Mouse (Mus musculus): ENCODE measurements around the gene Gm4131. TPM values are rescaled to one million over a fixed set of nuclear protein-coding genes. Genes with fewer than 3 reads are reported as not detected.
A peak's percentile ranks its signal among the peaks of the same experiment; 100 is the strongest.
"Not testable (repeated sequence)": the region's sequence is repeated elsewhere in the genome, so short reads cannot be mapped to it uniquely, and the experiment has no call there.

Gm4131 gene
- polyA plus RNA-seq (2016; fragmentation: Nextera tagmentation; extraction: Ambion mirVana), result not detected in 2 replicates

- not testable (repeated sequence) for H3K4me3 ChIP-seq; H3K4me1 ChIP-seq; H3K27ac ChIP-seq; H3K9ac ChIP-seq; H3K36me3 ChIP-seq; H3K27me3 ChIP-seq; ATAC-seq (ENCODE audit: insufficient number of reproducible peaks, insufficient read depth, low FRiP score, low TSS enrichment); H3K9me3 ChIP-seq; H3K4me2 ChIP-seq (replicated peaks)
- WGBS, result 85% methylated on average over 9 of the region's 9 CpGs
Observed at GRCm38 (mm10) chr14:62566821-62567220, at the start of gene Gm4131. TSS of gene Gm4131 (minus strand) at chr14:62566921.

GRCm38 (mm10) chr14:62609904-62610303, 43.2 kb upstream of the Gm4131 start:
- WGBS, result 80% methylated on average over 3 of the region's 3 CpGs
- H3K9ac ChIP-seq, result no peak overlapping the region
- ATAC-seq (ENCODE audit: insufficient number of reproducible peaks, insufficient read depth, low FRiP score, low TSS enrichment), result no peak

DNA sequence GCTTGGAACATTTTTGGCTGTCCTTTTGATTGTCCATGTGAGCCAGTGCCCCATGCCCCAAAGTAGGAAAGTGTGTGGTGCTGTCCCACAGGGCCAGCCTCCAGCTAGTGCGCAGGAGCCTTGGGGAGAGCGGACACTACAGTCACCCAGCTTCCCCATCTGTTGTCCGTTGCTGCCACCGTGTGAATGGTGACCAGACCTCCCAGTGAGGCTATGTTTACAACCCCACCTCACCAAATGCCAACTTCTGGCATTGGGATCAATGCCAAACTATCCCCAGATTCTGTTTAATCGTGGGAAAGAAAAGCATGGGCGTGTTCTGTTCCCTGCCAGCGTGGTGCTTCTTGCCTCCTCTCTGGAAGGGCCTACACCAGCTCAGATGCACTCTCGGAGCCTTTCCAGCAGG, 41.1 kb upstream of the Gm4131 start:
- Histone ChIP-seq H3K9me3 (no peaks in the 10 kb centered on the region), H3K36me3 (no peaks in the 10 kb centered on the region), H3K4me2 (replicated peaks) (no peak overlapping the region), H3K27me3 (no peaks in the 10 kb centered on the region), H3K4me1 (no peaks in the 10 kb centered on the region), H3K9ac (no peak overlapping the region), H3K4me3 (no peak overlapping the region), H3K27ac (no peak overlapping the region)
- WGBS, result 80% methylated on average over 8 of the region's 8 CpGs
- no peak for ATAC-seq (ENCODE audit: insufficient number of reproducible peaks, insufficient read depth, low FRiP score, low TSS enrichment)

More at GRCm38 (mm10) chr14:62609904-62610303, 43.2 kb upstream of the Gm4131 start:
- Histone ChIP-seq H3K4me1 (no peaks in the 10 kb centered on the region), H3K27ac (no peak overlapping the region), H3K4me2 (replicated peaks) (no peak overlapping the region), H3K36me3 (no peaks in the 10 kb centered on the region), H3K9me3 (no peaks in the 10 kb centered on the region), H3K27me3 (no peaks in the 10 kb centered on the region), H3K4me3 (no peak overlapping the region)

GRCm38 (mm10) chr14:62602869-62603268, 36.1 kb upstream of the Gm4131 start:
- Histone ChIP-seq H3K4me1 (no peaks in the 10 kb centered on the region), H3K9ac (no peak overlapping the region), H3K36me3 (no peaks in the 10 kb centered on the region), H3K4me2 (replicated peaks) (no peak overlapping the region), H3K27me3 (no peaks in the 10 kb centered on the region), H3K4me3 (no peak overlapping the region), H3K27ac (no peak overlapping the region), H3K9me3 (no peaks in the 10 kb centered on the region)
- 79% methylated on average over 1 of the region's 1 CpGs for WGBS
- ATAC-seq (ENCODE audit: insufficient number of reproducible peaks, insufficient read depth, low FRiP score, low TSS enrichment), result no peak

GRCm38 (mm10) chr14:62602271-62602670, 35.5 kb upstream of the Gm4131 start:
- H3K27ac ChIP-seq, result no peak overlapping the region
- no peak overlapping the region for H3K4me2 ChIP-seq (replicated peaks)
- 71% methylated on average over 1 of the region's 1 CpGs for WGBS
- H3K9ac ChIP-seq, result no peak overlapping the region
- no peaks in the 10 kb centered on the region for H3K27me3 ChIP-seq
- no peaks in the 10 kb centered on the region for H3K4me1 ChIP-seq
- H3K4me3 ChIP-seq, result no peak overlapping the region
- ATAC-seq (ENCODE audit: insufficient number of reproducible peaks, insufficient read depth, low FRiP score, low TSS enrichment), result no peak
- H3K36me3 ChIP-seq, result no peaks in the 10 kb centered on the region
- H3K9me3 ChIP-seq, result no peaks in the 10 kb centered on the region

DNA sequence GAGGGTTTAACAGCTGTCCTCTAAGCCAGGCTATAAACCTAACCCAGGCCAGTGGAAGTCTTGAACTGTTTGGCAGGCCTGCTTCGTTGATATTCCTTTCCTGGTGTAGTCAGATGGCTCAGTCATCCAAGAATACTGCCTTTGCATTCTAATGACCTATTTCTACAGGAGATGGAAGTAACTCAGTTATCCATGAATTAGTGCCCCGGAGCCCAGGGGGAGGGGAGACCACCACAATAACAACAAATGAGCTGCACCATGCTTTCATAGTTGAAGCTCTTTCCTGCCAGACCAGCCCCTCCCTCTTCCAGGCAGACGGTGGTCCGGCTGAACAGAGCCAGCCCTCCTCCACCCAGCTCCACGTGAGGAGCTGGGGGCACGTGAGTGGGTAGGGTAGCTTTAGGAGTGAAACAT, 33.4 kb upstream of the Gm4131 start:
- ATAC-seq (ENCODE audit: insufficient number of reproducible peaks, insufficient read depth, low FRiP score, low TSS enrichment), result no peak
- no peak overlapping the region for H3K4me2 ChIP-seq (replicated peaks)
- no peaks in the 10 kb centered on the region for H3K36me3 ChIP-seq
- no peaks in the 10 kb centered on the region for H3K4me1 ChIP-seq
- H3K9ac ChIP-seq, result no peak overlapping the region
- no peaks in the 10 kb centered on the region for H3K27me3 ChIP-seq
- 74% methylated on average over 6 of the region's 6 CpGs for WGBS
- H3K9me3 ChIP-seq, result no peaks in the 10 kb centered on the region
- H3K27ac ChIP-seq, result no peak overlapping the region
- H3K4me3 ChIP-seq, result no peak overlapping the region

GRCm38 (mm10) chr14:62585338-62585737, 18.6 kb upstream of the Gm4131 start:
- Histone ChIP-seq H3K4me3 (no peak overlapping the region), H3K9me3 (no peaks in the 10 kb centered on the region), H3K36me3 (no peaks in the 10 kb centered on the region), H3K27me3 (no peaks in the 10 kb centered on the region), H3K27ac (no peak overlapping the region), H3K4me1 (peaks cover 21% of the 10 kb centered on the region), H3K4me2 (replicated peaks) (no peak overlapping the region), H3K9ac (no peak overlapping the region)
- 18% methylated on average over 3 of the region's 3 CpGs for WGBS
- ATAC-seq (ENCODE audit: insufficient number of reproducible peaks, insufficient read depth, low FRiP score, low TSS enrichment), result no peak

DNA sequence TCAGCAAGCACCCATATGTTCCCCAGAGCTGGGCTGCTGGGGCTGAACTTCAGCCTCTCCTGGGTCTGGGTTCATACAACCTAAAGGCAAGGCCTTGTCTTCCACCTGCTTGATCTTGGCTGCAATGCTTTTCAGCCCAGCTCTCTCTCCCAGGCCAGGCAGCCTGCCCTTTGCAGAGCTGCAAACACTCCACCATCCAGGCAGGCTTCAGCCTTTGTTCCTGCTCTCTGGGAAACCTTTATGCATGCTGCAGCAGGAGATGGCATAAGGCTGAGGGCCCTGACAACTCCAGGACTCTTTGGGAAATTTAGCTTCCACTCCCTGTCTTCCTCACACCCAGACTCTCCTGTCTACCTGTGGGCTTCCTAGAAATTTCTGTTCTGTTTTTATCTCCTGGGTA, 17.9 kb upstream of the Gm4131 start:
- Histone ChIP-seq H3K4me3 (no peak overlapping the region), H3K27ac (no peak overlapping the region), H3K9me3 (no peaks in the 10 kb centered on the region), H3K9ac (no peak overlapping the region), H3K27me3 (no peaks in the 10 kb centered on the region), H3K4me1 (peaks cover 21% of the 10 kb centered on the region), H3K36me3 (no peaks in the 10 kb centered on the region), H3K4me2 (replicated peaks) (no peak overlapping the region)
- no peak for ATAC-seq (ENCODE audit: insufficient number of reproducible peaks, insufficient read depth, low FRiP score, low TSS enrichment)

DNA sequence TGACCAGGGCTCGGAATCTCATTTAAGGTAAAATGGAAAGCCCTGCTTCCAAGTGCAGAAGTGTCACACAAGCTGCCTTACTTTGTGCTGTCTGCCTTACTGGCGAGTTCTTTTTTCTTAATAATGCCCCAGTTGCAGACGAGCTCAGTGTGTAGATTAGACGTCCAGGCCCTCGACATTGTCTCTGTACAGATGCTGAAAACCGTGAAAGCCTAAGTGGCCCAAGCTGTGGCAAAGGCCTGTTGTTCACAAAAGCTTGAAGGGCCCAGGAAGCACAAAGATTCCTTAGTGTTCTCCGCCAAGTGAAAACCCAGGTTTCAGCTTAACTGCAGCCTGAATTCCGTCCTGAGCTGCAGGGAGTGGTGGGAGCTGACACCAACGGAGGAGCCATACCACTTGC, 15.0 kb upstream of the Gm4131 start:
- Histone ChIP-seq H3K27ac (no peak overlapping the region), H3K27me3 (no peaks in the 10 kb centered on the region), H3K36me3 (no peaks in the 10 kb centered on the region), H3K4me1 (peaks cover 21% of the 10 kb centered on the region), H3K9ac (no peak overlapping the region), H3K4me3 (no peak overlapping the region), H3K9me3 (no peaks in the 10 kb centered on the region), H3K4me2 (replicated peaks) (no peak overlapping the region)
- WGBS, result 42% methylated on average over 9 of the region's 9 CpGs
- no peak for ATAC-seq (ENCODE audit: insufficient number of reproducible peaks, insufficient read depth, low FRiP score, low TSS enrichment)

DNA sequence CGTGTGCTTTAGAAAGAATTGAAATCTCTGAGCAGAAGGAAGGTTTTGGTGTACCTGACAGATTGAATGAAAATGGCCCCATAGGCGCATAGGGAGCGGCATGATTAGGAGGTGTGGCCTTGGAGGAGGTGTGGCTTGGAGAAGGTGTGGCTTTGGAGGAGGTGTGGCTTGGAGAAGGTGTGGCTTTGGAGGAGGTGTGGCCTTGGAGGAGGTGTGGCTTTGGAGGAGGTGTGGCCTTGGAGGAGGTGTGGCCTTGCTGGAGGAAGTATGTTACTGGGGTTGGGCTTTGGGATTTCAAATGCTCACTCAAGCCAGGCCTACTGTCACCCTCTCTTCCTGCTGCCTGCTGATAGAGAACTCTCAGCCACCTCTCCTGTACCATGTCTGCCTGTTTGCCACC, 14.2 kb upstream of the Gm4131 start:
- H3K4me1 ChIP-seq, result peaks cover 21% of the 10 kb centered on the region
- no peak overlapping the region for H3K4me3 ChIP-seq
- 80% methylated on average over 3 of the region's 3 CpGs for WGBS
- H3K9ac ChIP-seq, result no peak overlapping the region
- no peak overlapping the region for H3K4me2 ChIP-seq (replicated peaks)
- H3K27me3 ChIP-seq, result no peaks in the 10 kb centered on the region; the same call in 1 of the 2 replicates
- no peak overlapping the region for H3K27ac ChIP-seq
- no peaks in the 10 kb centered on the region for H3K9me3 ChIP-seq
- H3K36me3 ChIP-seq, result no peaks in the 10 kb centered on the region
- no peak for ATAC-seq (ENCODE audit: insufficient number of reproducible peaks, insufficient read depth, low FRiP score, low TSS enrichment)

DNA sequence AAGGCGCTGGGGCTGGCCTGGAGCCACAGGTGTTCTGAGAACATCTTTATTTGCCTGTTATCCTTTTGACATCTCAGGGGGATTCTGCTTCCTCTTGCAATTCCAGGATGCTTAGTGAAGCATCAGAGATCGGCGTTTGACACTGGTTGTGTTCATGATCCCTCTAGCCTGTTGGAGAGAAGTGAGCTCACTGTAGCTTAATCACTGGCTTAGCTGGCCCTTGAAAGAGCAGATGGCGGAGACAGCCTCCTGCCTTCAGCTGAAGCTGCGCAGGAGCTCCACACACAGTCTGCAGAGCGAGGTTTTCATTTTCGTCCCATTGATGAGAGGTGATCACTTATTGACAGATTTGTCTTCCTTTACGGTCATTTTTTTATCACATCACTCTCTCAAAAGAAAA, 9.1 kb upstream of the Gm4131 start:
- H3K36me3 ChIP-seq, result no peaks in the 10 kb centered on the region
- no peak for ATAC-seq (ENCODE audit: insufficient number of reproducible peaks, insufficient read depth, low FRiP score, low TSS enrichment)
- H3K4me1 ChIP-seq, result peaks cover 8% of the 10 kb centered on the region; the same call in 1 of the 2 replicates
- no peaks in the 10 kb centered on the region for H3K9me3 ChIP-seq
- no peaks in the 10 kb centered on the region; the same call in 1 of the 2 replicates for H3K27me3 ChIP-seq
- H3K27ac ChIP-seq, result no peak overlapping the region
- H3K4me3 ChIP-seq, result no peak overlapping the region
- no peak overlapping the region for H3K4me2 ChIP-seq (replicated peaks)
- H3K9ac ChIP-seq, result no peak overlapping the region
- WGBS, result 66% methylated on average over 8 of the region's 8 CpGs

DNA sequence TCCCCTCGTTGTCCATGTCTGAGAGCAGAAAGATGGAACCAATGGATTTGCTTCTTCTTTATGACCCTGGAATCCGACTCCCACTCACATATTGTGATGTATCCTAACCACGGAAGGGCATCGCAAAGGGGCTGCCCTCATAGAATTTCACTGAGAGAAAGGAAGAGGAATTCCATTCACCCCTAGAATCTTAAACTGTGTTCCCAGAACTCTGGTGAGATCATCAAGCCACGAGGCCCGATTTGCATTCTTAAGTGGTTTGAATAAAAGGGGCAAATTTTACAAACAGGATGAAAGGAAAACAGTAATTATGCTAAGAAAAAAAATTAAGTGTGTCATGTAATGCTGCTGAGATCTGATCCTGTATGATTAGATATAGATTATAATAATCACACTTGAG, 8.2 kb upstream of the Gm4131 start:
- H3K27ac ChIP-seq, result no peak overlapping the region
- no peaks in the 10 kb centered on the region for H3K9me3 ChIP-seq
- no peak overlapping the region for H3K4me3 ChIP-seq
- H3K9ac ChIP-seq, result no peak overlapping the region
- WGBS, result 62% methylated on average over 6 of the region's 6 CpGs
- ATAC-seq (ENCODE audit: insufficient number of reproducible peaks, insufficient read depth, low FRiP score, low TSS enrichment), result no peak
- H3K4me2 ChIP-seq (replicated peaks), result no peak overlapping the region
- no peaks in the 10 kb centered on the region for H3K36me3 ChIP-seq
- peaks cover 8% of the 10 kb centered on the region; the same call in 1 of the 2 replicates for H3K4me1 ChIP-seq
- H3K27me3 ChIP-seq, result no peaks in the 10 kb centered on the region; the same call in 1 of the 2 replicates

DNA sequence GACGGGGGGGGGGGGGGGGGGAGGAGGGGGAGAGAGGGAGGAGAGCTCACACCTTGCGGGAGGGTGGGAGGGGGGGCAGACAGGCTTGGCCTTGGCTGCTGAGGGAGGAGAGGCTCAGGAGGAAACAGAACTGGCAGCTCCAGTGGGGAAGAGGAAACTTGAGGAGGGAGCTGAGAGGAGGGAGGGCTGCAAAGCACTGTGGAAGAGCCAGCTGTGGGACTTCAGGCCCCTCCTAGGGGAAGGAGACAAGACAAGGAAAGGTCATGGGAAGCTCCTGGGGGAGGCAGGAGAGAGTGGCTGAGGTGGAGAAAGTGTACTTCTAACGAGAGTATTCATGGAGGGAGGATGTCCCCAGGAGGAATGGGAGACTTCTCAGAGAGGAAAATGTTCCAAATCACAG, 6.7 kb upstream of the Gm4131 start:
- H3K27me3 ChIP-seq, result no peaks in the 10 kb centered on the region; the same call in 1 of the 2 replicates
- H3K4me2 ChIP-seq (replicated peaks), result peak overlapping the region; percentile 24; the same call in 1 of the 2 replicates
- no peak overlapping the region for H3K4me3 ChIP-seq
- no peaks in the 10 kb centered on the region for H3K9me3 ChIP-seq
- H3K36me3 ChIP-seq, result no peaks in the 10 kb centered on the region
- H3K27ac ChIP-seq, result no peak overlapping the region
- 5% methylated on average over 1 of the region's 3 CpGs for WGBS
- H3K4me1 ChIP-seq, result peaks cover 8% of the 10 kb centered on the region; the same call in 1 of the 2 replicates
- no peak for ATAC-seq (ENCODE audit: insufficient number of reproducible peaks, insufficient read depth, low FRiP score, low TSS enrichment)
- no peak overlapping the region for H3K9ac ChIP-seq

Measured in embryonic facial prominence, embryonic 12.5 days (tissue).